Mouse (Mus musculus) fat pad, adult 2 months (tissue): ENCODE measurements around the gene Vmn1r208.
"Not testable (repeated sequence)": the region's sequence is repeated elsewhere in the genome, so short reads cannot be mapped to it uniquely, and the experiment has no call there.

Experiments used
- DNase-seq: peaks from one replicate; pipeline ENCODE4 v3.0.0-alpha.2; 2011; ENCODE audit warnings: low read depth, low spot score; ENCODE audit errors: extremely low read depth

Gene Vmn1r208

DNA sequence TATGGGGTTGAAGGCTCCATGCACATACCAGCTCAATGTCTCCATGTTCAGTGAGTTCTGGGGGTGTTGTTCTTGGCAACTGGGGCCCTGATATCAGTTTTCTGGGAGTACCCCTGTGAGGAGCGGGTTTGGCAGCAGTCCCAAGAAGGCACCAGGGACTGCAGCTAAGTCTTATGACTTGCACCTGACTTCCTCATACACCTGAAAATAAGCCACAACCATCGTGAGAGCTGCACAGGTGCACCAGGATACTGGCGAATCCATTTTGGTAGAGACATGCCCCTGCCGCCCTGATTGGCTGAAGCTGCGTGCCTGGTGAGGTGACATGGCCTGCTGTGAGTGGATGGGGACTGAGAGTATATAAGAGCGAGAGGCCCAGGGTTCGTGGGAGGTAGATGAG, at the start of gene Vmn1r208:
Gene Vmn1r208 (minus strand): TSS at position 101 of the 400 bp plus-strand sequence.
- not testable (repeated sequence) for DNase-seq

DNA sequence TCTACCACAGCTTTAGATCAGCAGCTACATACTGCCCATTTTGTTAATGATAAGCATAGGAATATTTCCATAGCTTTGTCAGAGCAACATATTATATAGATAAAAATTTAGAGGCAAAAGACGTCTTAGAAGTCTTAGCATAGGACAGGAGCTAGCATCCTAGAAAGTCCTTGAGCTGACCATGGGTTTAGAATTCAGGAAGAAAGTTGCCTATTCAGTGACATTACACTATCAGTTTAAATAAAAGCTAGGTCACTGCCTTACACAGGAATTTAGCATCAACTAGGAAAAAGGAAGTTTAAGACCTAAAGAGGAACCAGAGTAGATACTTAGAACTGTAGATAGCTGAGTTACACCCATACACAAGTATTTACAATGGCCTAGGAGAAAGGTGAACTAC, 44.4 kb upstream of the Vmn1r208 start:
- not testable (repeated sequence) for DNase-seq

DNA sequence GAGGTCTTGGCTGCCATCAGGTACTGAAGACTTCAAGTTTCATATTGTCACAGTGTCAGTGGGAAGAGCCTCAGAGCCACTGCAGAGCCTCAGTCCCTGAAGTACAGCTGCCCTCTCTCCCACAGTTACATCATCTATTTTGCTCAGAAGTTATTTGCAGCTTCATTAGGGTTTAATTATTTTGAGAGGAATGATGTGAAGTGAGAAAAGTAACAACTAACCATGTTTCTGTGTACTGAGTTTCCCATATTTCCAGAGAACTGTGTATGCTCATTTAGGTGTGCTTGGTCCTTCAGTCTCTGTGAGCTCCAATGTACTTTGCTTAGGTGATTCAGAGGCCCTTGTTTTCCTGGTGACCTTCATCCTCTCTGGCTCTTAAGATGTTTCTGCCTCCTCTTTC, 32.4 kb upstream of the Vmn1r208 start, which contains the start of gene Vmn1r209:
Gene Vmn1r209 (minus strand): TSS at position 101 of the 400 bp plus-strand sequence.
- DNase-seq, result not testable (repeated sequence)

DNA sequence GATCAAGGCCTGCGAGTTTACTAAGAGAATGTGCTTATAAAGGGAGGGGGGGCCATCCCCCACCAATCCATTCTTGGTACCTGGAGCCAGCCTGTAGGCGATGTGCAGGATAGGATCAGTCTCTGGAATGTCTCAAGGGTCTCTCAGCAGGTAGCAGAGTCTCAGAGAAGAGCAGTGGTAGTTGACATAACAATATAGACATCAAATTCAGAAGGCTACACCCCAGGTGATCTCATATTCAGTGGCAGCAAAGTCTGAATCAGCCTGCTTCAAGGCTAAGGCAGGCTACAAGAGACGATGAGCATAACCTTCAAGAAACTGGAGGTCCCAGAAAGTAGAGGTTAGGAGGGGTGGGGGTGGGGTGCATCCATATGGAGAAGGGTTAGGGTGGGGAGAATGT, 10.9 kb upstream of the Vmn1r208 start:
- not testable (repeated sequence) for DNase-seq

DNA sequence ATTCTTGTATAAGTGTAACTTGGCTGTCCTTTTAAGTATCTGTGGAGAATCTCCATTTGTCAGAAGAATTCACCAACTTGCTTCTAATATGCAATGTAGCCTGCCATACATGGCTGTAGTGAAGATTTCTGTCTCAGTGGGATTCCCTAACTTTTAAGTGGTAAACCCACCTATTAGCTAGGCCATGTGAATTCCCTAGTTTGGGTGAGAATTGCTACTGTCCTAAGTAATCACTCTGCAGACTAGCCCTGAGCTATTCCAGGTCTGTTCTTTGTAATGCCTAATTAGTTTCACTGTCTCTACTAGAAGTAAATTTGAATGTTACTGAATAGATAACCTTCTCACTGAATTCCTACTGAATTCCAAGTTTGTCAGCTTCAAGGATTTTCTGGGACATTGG, 7.0 kb upstream of the Vmn1r208 start:
- DNase-seq, result not testable (repeated sequence)

DNA sequence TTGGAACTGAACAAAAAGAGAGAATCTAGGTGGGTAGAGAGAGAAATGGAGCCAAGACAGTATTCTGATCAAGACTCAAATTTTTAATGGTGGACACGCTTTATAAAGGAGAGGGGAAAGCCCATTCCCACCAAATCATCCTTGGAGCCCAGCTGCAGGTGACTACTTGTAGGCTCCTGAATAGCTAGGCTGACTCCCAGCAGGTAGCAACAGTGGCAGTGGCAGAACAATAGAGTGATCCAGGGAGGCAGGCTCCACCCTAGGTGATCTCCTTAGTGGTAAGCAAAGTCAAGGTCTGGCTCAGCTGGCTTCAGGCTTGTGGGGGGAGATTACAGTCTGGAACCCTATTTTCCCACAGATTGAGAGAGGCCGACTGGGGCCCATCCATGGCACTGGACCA, 5.6 kb downstream of the Vmn1r208 start:
- DNase-seq, result not testable (repeated sequence)

DNA sequence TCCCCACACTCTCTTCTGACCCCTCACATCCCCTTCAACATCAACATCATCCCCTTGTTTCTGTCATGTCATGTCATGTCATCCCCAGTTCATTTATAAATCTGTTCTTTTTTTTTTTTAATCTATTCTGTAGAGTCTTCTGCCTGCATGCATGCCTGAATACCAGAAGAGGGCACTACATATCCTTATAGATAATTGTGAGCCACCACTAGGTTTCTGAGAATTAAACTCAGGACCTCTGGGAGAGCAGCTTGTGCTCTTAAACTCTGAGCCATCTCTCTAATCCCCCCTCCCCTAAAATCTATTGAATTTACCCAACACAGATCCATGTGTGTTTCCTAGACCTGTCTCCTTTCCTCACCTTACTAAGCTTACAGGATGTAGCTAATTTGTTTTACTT, 29.7 kb downstream of the Vmn1r208 start:
- DNase-seq, result no peak

DNA sequence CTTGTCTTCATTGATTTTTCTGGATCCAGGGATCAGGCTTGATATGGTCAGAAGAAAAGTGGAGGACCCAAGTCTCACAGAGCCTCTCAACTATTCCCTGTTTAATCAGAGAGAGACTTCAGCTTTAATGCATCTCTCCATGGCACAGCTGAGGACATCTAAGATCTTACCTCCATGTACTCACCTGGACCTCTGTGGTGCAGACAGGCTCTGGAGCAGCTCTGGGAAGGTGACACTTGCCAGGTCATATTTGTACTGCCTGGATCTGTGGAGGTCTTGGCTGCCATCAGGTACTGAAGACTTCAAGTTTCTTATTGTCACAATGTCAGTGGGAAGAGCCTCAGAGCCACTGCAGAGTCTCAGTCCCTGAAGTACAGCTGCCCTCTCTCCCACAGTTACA, 47.7 kb downstream of the Vmn1r208 start, which contains the start of gene Vmn1r207-ps:
Gene Vmn1r207-ps (minus strand): TSS at position 101 of the 400 bp plus-strand sequence.
- DNase-seq, result not testable (repeated sequence)
